Mouse (Mus musculus) hindbrain, embryonic 10.5 days (tissue): ENCODE measurements around the gene Osbpl10. TPM values are rescaled to one million over a fixed set of nuclear protein-coding genes. Genes with fewer than 3 reads are reported as not detected.
A peak's percentile ranks its signal among the peaks of the same experiment; 100 is the strongest.

Experiments
- DNase-seq: peaks from one replicate; pipeline ENCODE4 v3.0.0-alpha.2; 2017; ENCODE audit warnings: low spot score
- H3K27ac ChIP-seq: fragments of 300-500 bp; sonication (generic); 2 replicates; pipeline ENCODE4 v1.5.1; 2016; ENCODE audit warnings: mild to moderate bottlenecking, moderate library complexity
- H3K27me3 ChIP-seq: fragments of 300-500 bp; sonication (generic); 2 replicates; pipeline ENCODE4 v1.6.1; 2016; ENCODE audit warnings: mild to moderate bottlenecking; ENCODE audit not compliant: poor library complexity, insufficient read depth, severe bottlenecking
- H3K36me3 ChIP-seq: fragments of 300-500 bp; sonication (generic); 2 replicates; pipeline ENCODE4 v1.6.1; 2016; ENCODE audit warnings: mild to moderate bottlenecking, moderate library complexity
- H3K4me1 ChIP-seq: fragments of 300-500 bp; sonication (generic); replicated peaks from 2 replicates; pipeline ENCODE4 v1.6.1; 2016; ENCODE audit warnings: mild to moderate bottlenecking
- H3K4me3 ChIP-seq: fragments of 300-500 bp; sonication (generic); 2 replicates; pipeline ENCODE4 v1.5.1; 2016; ENCODE audit warnings: mild to moderate bottlenecking, moderate library complexity
- H3K9me3 ChIP-seq: fragments of 300-500 bp; sonication (generic); 2 replicates; pipeline ENCODE4 v1.6.1; 2016; ENCODE audit warnings: mild to moderate bottlenecking, moderate library complexity
- WGBS: fragments of 180-500 bp; shearing (Covaris S2); methylation state at CpG from one replicate; pipeline ENCODE4 v1.1.7; 2016; 5-methylcytosine and 5-hydroxymethylcytosine counted together
- polyA plus RNA-seq: library from polyadenylated mRNA; unstranded; fragments of >200 nt; fragmentation: Nextera tagmentation; extraction: Ambion mirVana; gene quantifications from 2 replicates; pipeline ENCODE4 v1.2.1, GENCODE M21; 2016

Osbpl10 gene
- polyA plus RNA-seq, 1 experiment from 2014 or later, result 1.6 TPM

GRCm38 (mm10) chr9:115064834-115065233 is 86.5 kb downstream of the Osbpl10 start:
- H3K9me3 ChIP-seq, result 0 out of 2 replicates have a peak, but pooled peaks cover 5% of the 10 kb centered on the region
- H3K36me3 ChIP-seq, result peaks cover 3% of the 10 kb centered on the region; the same call in 1 of the 2 replicates
- H3K27me3 ChIP-seq, result no peaks in the 10 kb centered on the region
- 92% methylated on average over 1 of the region's 1 CpGs for WGBS
- DNase-seq, result no peak
- H3K4me1 ChIP-seq, result peaks cover 5% of the 10 kb centered on the region; the same call in 1 of the 2 replicates
- no peak overlapping the region for H3K27ac ChIP-seq
- H3K4me3 ChIP-seq, result no peak overlapping the region

- H3K27ac ChIP-seq, result no peak overlapping the region
- no peaks in the 10 kb centered on the region for H3K4me1 ChIP-seq
- DNase-seq, result no peak
Observed at GRCm38 (mm10) chr9:115067071-115067470, 88.7 kb downstream of the Osbpl10 start.

GRCm38 (mm10) chr9:115075191-115075590 is 96.8 kb downstream of the Osbpl10 start:
- DNase-seq, result no peak
- no peak overlapping the region for H3K27ac ChIP-seq
- 0 out of 2 replicates have a peak, but pooled peaks cover 3% of the 10 kb centered on the region for H3K36me3 ChIP-seq
- H3K4me1 ChIP-seq, result no peaks in the 10 kb centered on the region
- H3K4me3 ChIP-seq, result no peak overlapping the region
- peaks cover 11% of the 10 kb centered on the region; the same call in 1 of the 2 replicates for H3K9me3 ChIP-seq
- H3K27me3 ChIP-seq, result no peaks in the 10 kb centered on the region
- WGBS, result 89% methylated on average over 4 of the region's 4 CpGs

More at GRCm38 (mm10) chr9:115067071-115067470, 88.7 kb downstream of the Osbpl10 start:
- peaks cover 3% of the 10 kb centered on the region; the same call in 1 of the 2 replicates for H3K36me3 ChIP-seq
- no peak overlapping the region for H3K4me3 ChIP-seq
- H3K9me3 ChIP-seq, result 0 out of 2 replicates have a peak, but pooled peaks cover 5% of the 10 kb centered on the region
- no peaks in the 10 kb centered on the region for H3K27me3 ChIP-seq
- 77% methylated on average over 9 of the region's 9 CpGs for WGBS

DNA sequence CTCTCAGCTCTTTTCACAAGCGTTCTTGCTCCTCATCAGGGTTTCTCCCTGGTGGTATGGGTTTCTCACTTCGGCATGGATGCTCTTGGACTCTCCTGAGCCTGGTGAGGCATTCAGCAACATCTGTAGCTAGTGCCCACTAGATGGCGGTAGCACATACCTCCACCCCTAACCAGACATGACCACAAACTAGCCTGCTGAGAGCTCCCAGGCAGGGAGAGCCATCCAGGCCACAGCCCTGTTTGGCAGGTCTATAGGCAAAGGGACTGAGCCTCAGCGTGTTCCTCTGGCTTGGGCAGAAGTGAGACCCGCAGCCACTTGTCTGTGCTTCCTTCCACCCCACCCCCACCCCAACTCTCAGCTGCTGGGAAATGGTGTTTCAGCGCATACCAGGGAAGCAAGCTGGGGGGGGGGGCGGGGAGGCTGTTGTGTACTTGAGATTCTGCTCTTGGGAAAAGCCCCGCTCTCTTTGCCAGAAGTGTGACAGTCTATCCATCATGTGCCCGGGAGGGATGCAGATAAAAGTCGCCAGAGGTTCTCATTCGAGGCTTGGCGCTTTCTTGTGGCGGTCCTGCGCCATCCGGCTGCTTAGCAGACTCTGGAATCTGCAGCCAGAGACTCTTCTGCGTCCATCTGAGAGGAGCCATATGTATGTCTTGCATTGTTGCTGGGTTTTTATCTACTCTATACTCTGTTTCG is 110.1 kb downstream of the Osbpl10 start:
- WGBS, result 54% methylated on average over 17 of the region's 17 CpGs
- H3K4me1 ChIP-seq, result peaks cover 7% of the 10 kb centered on the region
- 0 out of 2 replicates have a peak, but pooled peaks cover 4% of the 10 kb centered on the region for H3K9me3 ChIP-seq
- H3K27ac ChIP-seq, result peak overlapping the region; percentile 56
- no peak overlapping the region for H3K4me3 ChIP-seq
- DNase-seq, result peak; percentile 76
- H3K36me3 ChIP-seq, result peaks cover 5% of the 10 kb centered on the region
- H3K27me3 ChIP-seq, result no peaks in the 10 kb centered on the region

DNA sequence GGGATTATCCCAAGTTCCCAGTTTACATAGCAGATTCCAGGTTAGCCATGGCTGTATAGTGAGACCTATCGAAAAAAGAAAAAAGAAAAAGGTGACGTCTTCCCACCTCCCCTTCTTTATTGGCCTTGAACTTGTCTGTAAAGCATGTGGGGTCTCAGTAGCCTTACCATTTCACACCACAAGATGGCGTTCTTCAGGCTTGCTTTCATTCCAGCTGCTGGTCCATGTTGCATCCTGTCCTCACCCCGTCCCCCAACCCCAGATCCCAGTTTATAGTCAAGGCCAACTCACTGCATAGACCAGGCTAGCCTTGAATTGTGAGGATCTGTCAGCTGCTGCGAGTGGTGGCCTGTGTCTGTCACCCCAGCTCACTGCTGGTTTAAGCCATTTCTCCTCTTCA is 111.3 kb downstream of the Osbpl10 start:
- no peak for DNase-seq
- H3K27ac ChIP-seq, result no peak overlapping the region
- peaks cover 5% of the 10 kb centered on the region for H3K36me3 ChIP-seq
- peaks cover 7% of the 10 kb centered on the region for H3K4me1 ChIP-seq
- no peak overlapping the region for H3K4me3 ChIP-seq
- 74% methylated on average over 5 of the region's 5 CpGs for WGBS
- H3K9me3 ChIP-seq, result 0 out of 2 replicates have a peak, but pooled peaks cover 4% of the 10 kb centered on the region
- no peaks in the 10 kb centered on the region for H3K27me3 ChIP-seq

DNA sequence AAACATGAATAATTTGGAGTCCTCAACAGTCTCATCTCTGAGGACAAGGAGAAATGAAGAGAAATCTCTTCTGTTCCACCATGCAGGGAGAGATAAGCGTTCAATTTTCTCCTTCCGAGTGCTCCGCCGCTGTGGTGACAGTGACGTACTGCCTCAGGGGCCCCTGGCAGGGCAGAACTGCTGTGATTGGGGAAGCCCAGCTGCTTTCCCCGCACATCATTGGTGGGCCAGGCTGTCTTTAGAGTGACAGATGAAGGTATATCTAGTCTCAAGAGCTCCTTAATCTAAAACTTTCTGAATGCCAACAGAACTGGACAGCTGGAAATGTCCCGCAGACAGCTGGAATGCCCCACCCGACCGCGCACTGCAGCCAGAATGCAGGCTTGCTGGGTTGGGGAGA is 118.1 kb downstream of the Osbpl10 start:
- Histone ChIP-seq H3K9me3 (0 out of 2 replicates have a peak, but pooled peaks cover 4% of the 10 kb centered on the region), H3K36me3 (no peaks in the 10 kb centered on the region), H3K4me3 (no peak overlapping the region), H3K4me1 (no peaks in the 10 kb centered on the region), H3K27ac (no peak overlapping the region), H3K27me3 (no peaks in the 10 kb centered on the region)
- no peak for DNase-seq
- WGBS, result 79% methylated on average over 10 of the region's 10 CpGs

GRCm38 (mm10) chr9:115097340-115097739 is 119.0 kb downstream of the Osbpl10 start:
- no peak for DNase-seq
- 86% methylated on average over 4 of the region's 4 CpGs for WGBS
- no peaks in the 10 kb centered on the region for H3K4me1 ChIP-seq
- 0 out of 2 replicates have a peak, but pooled peaks cover 4% of the 10 kb centered on the region for H3K9me3 ChIP-seq
- no peak overlapping the region for H3K27ac ChIP-seq
- no peaks in the 10 kb centered on the region for H3K36me3 ChIP-seq
- H3K27me3 ChIP-seq, result no peaks in the 10 kb centered on the region
- H3K4me3 ChIP-seq, result no peak overlapping the region

DNA sequence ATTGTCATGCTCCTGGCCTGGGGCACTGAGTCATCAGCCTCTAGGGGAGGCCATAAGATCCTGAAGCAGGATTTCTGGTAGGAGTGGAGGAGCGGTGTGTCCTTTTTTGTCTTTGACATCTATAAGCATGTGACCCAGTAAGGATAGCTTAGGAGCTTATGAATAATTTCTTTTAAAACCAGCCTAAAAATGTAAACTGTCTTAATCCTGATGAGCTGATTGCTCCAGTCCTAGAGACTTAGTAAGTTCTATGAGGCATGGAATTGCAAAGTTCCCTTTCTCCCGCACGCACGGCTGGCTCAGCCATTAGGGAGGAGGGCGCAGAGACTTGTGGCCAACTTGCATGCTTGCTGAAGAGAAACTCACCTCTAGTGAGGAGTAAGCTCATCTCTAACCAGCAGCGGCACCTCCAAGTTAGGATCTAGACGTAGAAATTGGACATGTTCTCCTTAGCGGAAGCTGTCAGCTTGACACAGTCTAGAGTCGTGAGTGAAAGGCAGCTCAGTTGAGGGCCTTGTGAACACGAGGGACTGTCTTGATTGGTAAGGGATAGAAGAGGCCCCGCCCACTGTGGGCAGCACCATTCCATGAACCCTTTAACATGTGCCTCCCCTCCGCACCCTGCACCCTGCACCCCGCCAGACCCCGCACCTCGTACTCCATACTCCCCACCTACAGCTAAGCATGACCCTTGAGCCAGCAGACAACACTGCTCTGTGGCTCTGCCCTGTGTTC is 122.0 kb downstream of the Osbpl10 start:
- DNase-seq, result no peak
- Histone ChIP-seq H3K9me3 (no peaks in the 10 kb centered on the region), H3K4me1 (no peaks in the 10 kb centered on the region), H3K36me3 (no peaks in the 10 kb centered on the region), H3K4me3 (no peak overlapping the region), H3K27ac (no peak overlapping the region), H3K27me3 (no peaks in the 10 kb centered on the region)
- WGBS, result 86% methylated on average over 15 of the region's 15 CpGs

DNA sequence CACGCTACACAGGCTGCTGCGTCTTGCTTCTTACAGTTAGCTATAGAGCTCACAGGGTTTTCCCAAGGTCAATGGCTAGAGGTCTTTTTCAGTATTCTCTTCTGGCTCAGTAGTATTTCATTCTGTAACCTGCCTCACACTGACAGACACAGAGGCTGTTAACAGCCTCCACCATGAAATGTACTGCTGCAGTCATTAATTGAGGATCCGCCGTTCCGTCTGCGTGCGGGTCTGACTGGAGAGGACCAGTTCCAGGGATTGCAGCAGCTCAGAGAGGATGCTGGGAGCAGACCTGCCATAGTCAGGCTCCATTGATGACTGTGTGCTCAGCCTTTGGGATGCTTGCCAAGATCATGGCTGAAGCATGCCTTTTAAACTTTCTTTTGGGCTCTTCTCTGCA is 129.1 kb downstream of the Osbpl10 start:
- no peaks in the 10 kb centered on the region for H3K4me1 ChIP-seq
- H3K36me3 ChIP-seq, result no peaks in the 10 kb centered on the region
- no peaks in the 10 kb centered on the region for H3K27me3 ChIP-seq
- DNase-seq, result no peak
- H3K4me3 ChIP-seq, result no peak overlapping the region
- no peaks in the 10 kb centered on the region for H3K9me3 ChIP-seq
- WGBS, result 89% methylated on average over 7 of the region's 7 CpGs
- no peak overlapping the region for H3K27ac ChIP-seq

DNA sequence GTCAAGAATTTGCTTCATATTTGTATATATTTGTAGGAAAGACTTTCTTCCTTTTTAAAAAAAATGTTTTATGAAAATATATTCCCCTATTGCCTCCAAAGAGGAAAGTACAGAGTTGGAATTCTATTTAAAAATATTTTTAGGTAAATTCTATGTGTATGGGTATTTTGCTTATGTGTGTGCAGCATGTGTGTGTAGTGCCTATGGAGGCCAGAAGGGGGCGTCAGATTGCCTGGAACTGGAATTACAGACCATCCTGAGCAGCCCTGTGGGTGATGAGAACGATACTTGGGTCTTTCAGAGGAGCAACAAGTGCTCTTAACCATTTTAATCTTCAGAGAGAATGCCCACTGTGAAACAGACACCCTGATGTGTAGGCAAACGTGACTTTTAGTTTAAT is 132.3 kb downstream of the Osbpl10 start:
- no peak for DNase-seq
- no peaks in the 10 kb centered on the region for H3K9me3 ChIP-seq
- H3K27ac ChIP-seq, result no peak overlapping the region
- WGBS, result 68% methylated on average over 3 of the region's 3 CpGs
- no peak overlapping the region for H3K4me3 ChIP-seq
- H3K36me3 ChIP-seq, result no peaks in the 10 kb centered on the region
- H3K4me1 ChIP-seq, result no peaks in the 10 kb centered on the region
- no peaks in the 10 kb centered on the region for H3K27me3 ChIP-seq

- 85% methylated on average over 10 of the region's 10 CpGs for WGBS
- H3K36me3 ChIP-seq, result no peaks in the 10 kb centered on the region
- peaks cover 10% of the 10 kb centered on the region; the same call in 1 of the 2 replicates for H3K4me1 ChIP-seq
- H3K4me3 ChIP-seq, result no peak overlapping the region
- H3K9me3 ChIP-seq, result no peaks in the 10 kb centered on the region
- no peak overlapping the region for H3K27ac ChIP-seq
- no peaks in the 10 kb centered on the region for H3K27me3 ChIP-seq
- no peak for DNase-seq
Observed at GRCm38 (mm10) chr9:115117314-115117713, 138.9 kb downstream of the Osbpl10 start.

- no peak overlapping the region for H3K4me3 ChIP-seq
- whole genome bisulfite sequencing, result 78% methylated on average over 5 of the region's 5 CpGs
- H3K27me3 ChIP-seq, result no peaks in the 10 kb centered on the region
- no peaks in the 10 kb centered on the region for H3K36me3 ChIP-seq
- no peak overlapping the region for H3K27ac ChIP-seq
- no peaks in the 10 kb centered on the region for H3K9me3 ChIP-seq
- no peak for DNase-seq
- H3K4me1 ChIP-seq, result peaks cover 10% of the 10 kb centered on the region; the same call in 1 of the 2 replicates
Observed at GRCm38 (mm10) chr9:115120276-115120675, 141.9 kb downstream of the Osbpl10 start.

DNA sequence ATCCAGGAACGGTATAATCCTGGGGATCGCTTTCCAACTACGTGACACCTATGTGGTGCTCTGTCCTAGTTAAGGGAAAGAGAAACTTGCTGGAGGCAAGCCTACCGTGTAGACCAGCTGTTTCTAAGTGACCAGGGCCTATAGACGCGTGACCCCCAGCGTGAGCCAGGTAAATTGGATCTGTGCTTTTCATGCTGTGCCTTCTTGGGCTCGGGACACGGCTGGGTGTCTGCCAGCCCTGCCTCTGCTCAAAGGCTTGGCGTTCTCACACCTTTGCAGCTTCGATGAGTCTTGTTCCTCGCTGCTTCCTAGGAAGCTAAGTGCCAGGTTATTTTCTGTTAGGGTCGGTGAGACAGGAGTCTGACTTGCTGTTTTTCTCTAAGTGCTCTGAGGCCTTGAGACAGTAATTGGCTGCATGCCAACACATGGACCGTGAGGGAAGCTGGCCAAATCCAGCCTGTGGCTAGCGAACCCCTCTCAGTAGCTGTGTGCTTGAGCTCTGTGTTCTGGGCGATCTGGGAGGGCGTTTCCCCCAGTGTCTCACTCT is 142.4 kb downstream of the Osbpl10 start:
- H3K9me3 ChIP-seq, result no peaks in the 10 kb centered on the region
- DNase-seq, result no peak
- no peak overlapping the region for H3K27ac ChIP-seq
- WGBS, result 80% methylated on average over 17 of the region's 17 CpGs
- no peak overlapping the region for H3K4me3 ChIP-seq
- H3K36me3 ChIP-seq, result no peaks in the 10 kb centered on the region
- no peaks in the 10 kb centered on the region for H3K27me3 ChIP-seq
- peaks cover 10% of the 10 kb centered on the region; the same call in 1 of the 2 replicates for H3K4me1 ChIP-seq
